Mouse (Mus musculus) midbrain, embryonic 10.5 days (tissue): ENCODE measurements at regions not wholly inside any gene's neighbourhood (a gene's known extent, or its start where the extent isn't known, plus 50 kb on each side); places are given as distances from the start of the nearest gene placed in this dataset.

Experiments
- DNase-seq: peaks from one replicate; pipeline ENCODE4 v3.0.0-alpha.2; 2017; ENCODE audit warnings: low spot score
- H3K27ac ChIP-seq: fragments of 300-500 bp; sonication (generic); replicated peaks from 2 replicates; pipeline ENCODE4 v1.5.1; 2016; ENCODE audit warnings: mild to moderate bottlenecking
- H3K27me3 ChIP-seq: fragments of 300-500 bp; sonication (generic); 2 replicates; pipeline ENCODE4 v1.6.1; 2016; ENCODE audit warnings: low read depth, mild to moderate bottlenecking; ENCODE audit not compliant: poor library complexity, severe bottlenecking
- H3K36me3 ChIP-seq: fragments of 300-500 bp; sonication (generic); 2 replicates; pipeline ENCODE4 v1.6.1; 2016; ENCODE audit warnings: mild to moderate bottlenecking, moderate library complexity
- H3K4me1 ChIP-seq: fragments of 300-500 bp; sonication (generic); 2 replicates; pipeline ENCODE4 v1.6.1; 2016
- H3K4me3 ChIP-seq: fragments of 300-500 bp; sonication (generic); 2 replicates; pipeline ENCODE4 v1.5.1; 2016; ENCODE audit warnings: mild to moderate bottlenecking, moderate library complexity
- H3K9me3 ChIP-seq: fragments of 300-500 bp; sonication (generic); replicated peaks from 2 replicates; pipeline ENCODE4 v1.6.1; 2016; ENCODE audit warnings: mild to moderate bottlenecking
- WGBS: fragments of 180-500 bp; shearing (Covaris S2); methylation state at CpG from one replicate; pipeline ENCODE4 v1.1.7; 2016; 5-methylcytosine and 5-hydroxymethylcytosine counted together

GRCm38 (mm10) chr5:119097576-119098193, 537.2 kb downstream of the Med13l start:
- 2% methylated on average over 17 of the region's 17 CpGs for WGBS
- H3K4me1 ChIP-seq: peaks cover 20% of the 10 kb centered on the region
- no peaks in the 10 kb centered on the region for H3K9me3 ChIP-seq
- peak overlapping the region; percentile 45 for H3K4me3 ChIP-seq
- peaks cover 47% of the 10 kb centered on the region for H3K27me3 ChIP-seq
- no peaks in the 10 kb centered on the region for H3K36me3 ChIP-seq
- DNase-seq: peak; percentile 57
- peak overlapping the region; percentile 69 for H3K27ac ChIP-seq

- Histone ChIP-seq H3K4me1 (peaks cover 20% of the 10 kb centered on the region), H3K36me3 (no peaks in the 10 kb centered on the region), H3K9me3 (no peaks in the 10 kb centered on the region), H3K27ac (no peak overlapping the region), H3K27me3 (peaks cover 39% of the 10 kb centered on the region), H3K4me3 (no peak overlapping the region)
- WGBS: 69% methylated on average over 6 of the region's 6 CpGs
- no peak for DNase-seq
Measured at GRCm38 (mm10) chr5:119099817-119100216, 539.3 kb downstream of the Med13l start.

- no peak for DNase-seq
- H3K27ac ChIP-seq: no peak overlapping the region
- H3K9me3 ChIP-seq: no peaks in the 10 kb centered on the region
Measured at GRCm38 (mm10) chr5:119103503-119103902, 543.0 kb downstream of the Med13l start.

GRCm38 (mm10) chr5:119107898-119108297, 547.4 kb downstream of the Med13l start:
- Histone ChIP-seq H3K27me3 (peaks cover 4% of the 10 kb centered on the region; the same call in 1 of the 2 replicates), H3K27ac (no peak overlapping the region), H3K36me3 (no peaks in the 10 kb centered on the region), H3K4me3 (no peak overlapping the region), H3K9me3 (no peaks in the 10 kb centered on the region), H3K4me1 (peaks cover 15% of the 10 kb centered on the region)
- WGBS: 86% methylated on average over 4 of the region's 4 CpGs
- DNase-seq: no peak

More at GRCm38 (mm10) chr5:119103503-119103902, 543.0 kb downstream of the Med13l start:
- no peaks in the 10 kb centered on the region for H3K4me1 ChIP-seq
- H3K4me3 ChIP-seq: no peak overlapping the region
- peaks cover 17% of the 10 kb centered on the region for H3K27me3 ChIP-seq
- no peaks in the 10 kb centered on the region for H3K36me3 ChIP-seq
- 66% methylated on average over 1 of the region's 1 CpGs for WGBS

GRCm38 (mm10) chr5:119109501-119109900, 549.0 kb downstream of the Med13l start:
- no peak for DNase-seq
- H3K4me1 ChIP-seq: peaks cover 20% of the 10 kb centered on the region
- H3K36me3 ChIP-seq: no peaks in the 10 kb centered on the region
- no peaks in the 10 kb centered on the region for H3K9me3 ChIP-seq
- peaks cover 4% of the 10 kb centered on the region; the same call in 1 of the 2 replicates for H3K27me3 ChIP-seq
- no peak overlapping the region for H3K27ac ChIP-seq
- H3K4me3 ChIP-seq: no peak overlapping the region
- 93% methylated on average over 1 of the region's 1 CpGs for WGBS

GRCm38 (mm10) chr5:119114074-119114473, 553.6 kb downstream of the Med13l start:
- 59% methylated on average over 7 of the region's 7 CpGs for WGBS
- Histone ChIP-seq H3K4me1 (peaks cover 20% of the 10 kb centered on the region), H3K27ac (no peak overlapping the region), H3K27me3 (no peaks in the 10 kb centered on the region), H3K4me3 (no peak overlapping the region), H3K9me3 (no peaks in the 10 kb centered on the region), H3K36me3 (no peaks in the 10 kb centered on the region)
- DNase-seq: no peak

- no peak overlapping the region for H3K27ac ChIP-seq
- no peaks in the 10 kb centered on the region for H3K36me3 ChIP-seq
- no peaks in the 10 kb centered on the region for H3K9me3 ChIP-seq
- no peak for DNase-seq
- 89% methylated on average over 7 of the region's 7 CpGs for WGBS
- H3K4me3 ChIP-seq: no peak overlapping the region
- no peaks in the 10 kb centered on the region for H3K4me1 ChIP-seq
- no peaks in the 10 kb centered on the region for H3K27me3 ChIP-seq
Measured at GRCm38 (mm10) chr5:119125745-119126144, 544.7 kb upstream of the Tbx3 start.

- no peaks in the 10 kb centered on the region for H3K36me3 ChIP-seq
- peaks cover 8% of the 10 kb centered on the region; the same call in 1 of the 2 replicates for H3K27me3 ChIP-seq
- 0 out of 2 replicates have a peak, but pooled peaks cover 4% of the 10 kb centered on the region for H3K4me1 ChIP-seq
- WGBS: 92% methylated on average over 7 of the region's 7 CpGs
- H3K27ac ChIP-seq: no peak overlapping the region
- no peak for DNase-seq
- H3K4me3 ChIP-seq: no peak overlapping the region
- no peaks in the 10 kb centered on the region for H3K9me3 ChIP-seq
Measured at GRCm38 (mm10) chr5:119130176-119130575, 540.3 kb upstream of the Tbx3 start.

- no peaks in the 10 kb centered on the region for H3K9me3 ChIP-seq
- 0 out of 2 replicates have a peak, but pooled peaks cover 4% of the 10 kb centered on the region for H3K4me1 ChIP-seq
- H3K4me3 ChIP-seq: no peak overlapping the region
- H3K27ac ChIP-seq: no peak overlapping the region
- 74% methylated on average over 10 of the region's 10 CpGs for WGBS
- no peak for DNase-seq
- H3K36me3 ChIP-seq: no peaks in the 10 kb centered on the region
- H3K27me3 ChIP-seq: peaks cover 9% of the 10 kb centered on the region; the same call in 1 of the 2 replicates
Measured at GRCm38 (mm10) chr5:119131461-119131860, 539.0 kb upstream of the Tbx3 start.

- no peaks in the 10 kb centered on the region for H3K36me3 ChIP-seq
- H3K4me3 ChIP-seq: no peak overlapping the region
- peaks cover 20% of the 10 kb centered on the region for H3K27me3 ChIP-seq
- H3K9me3 ChIP-seq: no peaks in the 10 kb centered on the region
- H3K4me1 ChIP-seq: peaks cover 16% of the 10 kb centered on the region
- WGBS: 43% methylated on average over 13 of the region's 13 CpGs
- no peak overlapping the region for H3K27ac ChIP-seq
- no peak for DNase-seq
Measured at GRCm38 (mm10) chr5:119133378-119133777, 537.1 kb upstream of the Tbx3 start.

GRCm38 (mm10) chr5:119136916-119137315, 533.6 kb upstream of the Tbx3 start:
- no peaks in the 10 kb centered on the region for H3K9me3 ChIP-seq
- peaks cover 29% of the 10 kb centered on the region for H3K4me1 ChIP-seq
- no peak for DNase-seq
- H3K27ac ChIP-seq: no peak overlapping the region
- H3K36me3 ChIP-seq: no peaks in the 10 kb centered on the region
- peaks cover 43% of the 10 kb centered on the region for H3K27me3 ChIP-seq
- WGBS: 91% methylated on average over 8 of the region's 8 CpGs
- no peak overlapping the region for H3K4me3 ChIP-seq

- Histone ChIP-seq H3K9me3 (no peaks in the 10 kb centered on the region), H3K27ac (no peak overlapping the region), H3K4me1 (peaks cover 29% of the 10 kb centered on the region), H3K4me3 (no peak overlapping the region), H3K27me3 (peaks cover 46% of the 10 kb centered on the region), H3K36me3 (no peaks in the 10 kb centered on the region)
- DNase-seq: no peak
- 74% methylated on average over 13 of the region's 13 CpGs for WGBS
Measured at GRCm38 (mm10) chr5:119137409-119137808, 533.1 kb upstream of the Tbx3 start.

- Histone ChIP-seq H3K27me3 (peaks cover 46% of the 10 kb centered on the region), H3K9me3 (no peaks in the 10 kb centered on the region), H3K36me3 (no peaks in the 10 kb centered on the region), H3K4me3 (no peak overlapping the region), H3K27ac (no peak overlapping the region), H3K4me1 (peaks cover 29% of the 10 kb centered on the region)
- DNase-seq: no peak
- WGBS: 71% methylated on average over 10 of the region's 10 CpGs
Measured at GRCm38 (mm10) chr5:119137821-119138221, 532.6 kb upstream of the Tbx3 start.
